Mouse (Mus musculus) v-Abl transformed pro-B cells (cell line): ENCODE measurements around the gene Appl1.
"Not testable (repeated sequence)": the region's sequence is repeated elsewhere in the genome, so short reads cannot be mapped to it uniquely, and the experiment has no call there.

Experiments
- in situ Hi-C, 2 experiments: fragments of 400-800 bp; cut with MboI; formaldehyde crosslinking; loops; one replicate each; pipeline ENCODE4 v1.15.1; 2025; ENCODE audit not compliant: unreplicated experiment in 2 of 2

Appl1 gene

DNA sequence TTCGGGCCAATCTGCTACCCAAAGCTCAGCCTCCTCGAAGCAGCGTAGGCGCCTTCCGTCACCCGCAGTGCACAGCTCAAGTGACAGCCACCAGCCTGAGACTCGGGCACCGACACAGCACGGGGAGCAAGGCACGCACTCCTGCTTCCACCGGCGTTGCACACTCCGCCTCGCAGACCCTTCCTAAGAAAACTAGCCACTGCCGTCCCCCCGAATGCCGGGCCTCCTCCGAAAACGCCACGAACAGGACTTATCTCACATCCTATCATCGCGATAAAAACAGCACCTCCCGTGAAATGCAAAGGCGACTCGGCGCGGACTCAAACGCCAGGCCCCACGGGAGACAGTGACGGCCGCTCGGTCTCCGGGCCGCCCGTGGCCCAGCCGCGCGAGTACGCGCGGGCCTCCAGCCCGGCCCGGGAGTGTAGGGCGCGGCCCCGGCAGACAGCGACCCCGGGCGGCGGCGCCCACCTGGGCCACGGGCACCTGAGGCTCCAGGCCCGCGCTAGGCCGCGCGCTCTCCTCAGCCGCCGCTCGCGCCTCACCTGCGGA, 1.1 kb downstream of the Appl1 start:
- in situ Hi-C loops, result no loop called here

DNA sequence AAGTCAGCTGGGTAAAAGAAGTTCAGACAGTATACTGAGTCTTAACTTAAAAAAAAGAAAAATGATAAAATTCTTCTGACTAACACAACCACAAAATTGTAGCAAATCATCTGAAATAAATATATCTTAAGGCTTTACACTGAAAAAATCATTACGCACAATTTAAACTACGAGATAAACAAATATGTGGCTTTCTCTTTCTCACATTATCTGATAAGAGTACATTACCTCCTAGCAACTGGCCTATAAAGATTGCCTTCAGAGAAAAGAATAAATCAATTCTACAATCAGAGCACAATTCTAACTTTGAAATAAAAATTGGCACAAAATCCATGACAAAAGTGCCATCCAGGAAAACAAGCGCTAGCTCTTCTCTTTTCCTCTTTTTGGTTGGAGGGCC, 1.9 kb downstream of the Appl1 start:
- in situ Hi-C loops, result no loop called here

DNA sequence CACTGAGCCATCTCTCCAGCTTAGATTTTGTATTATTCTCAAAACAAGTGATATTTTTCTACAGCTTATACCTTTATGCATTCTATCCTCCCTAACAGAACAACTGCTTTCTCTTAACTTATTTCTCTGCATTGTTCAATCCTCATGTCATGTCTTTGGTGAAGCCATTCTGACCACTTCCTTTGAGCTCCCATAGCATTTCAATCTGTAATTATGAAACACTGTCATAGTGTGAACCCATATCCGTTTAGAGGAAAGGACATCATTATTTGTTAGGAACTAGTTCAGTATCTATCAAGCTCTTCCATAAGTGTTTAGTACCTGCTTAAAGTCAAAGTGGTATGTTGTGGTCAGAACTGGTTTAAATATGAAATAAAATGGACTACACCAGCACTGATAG, 10.5 kb downstream of the Appl1 start:
- in situ Hi-C loops, result no loop called here

DNA sequence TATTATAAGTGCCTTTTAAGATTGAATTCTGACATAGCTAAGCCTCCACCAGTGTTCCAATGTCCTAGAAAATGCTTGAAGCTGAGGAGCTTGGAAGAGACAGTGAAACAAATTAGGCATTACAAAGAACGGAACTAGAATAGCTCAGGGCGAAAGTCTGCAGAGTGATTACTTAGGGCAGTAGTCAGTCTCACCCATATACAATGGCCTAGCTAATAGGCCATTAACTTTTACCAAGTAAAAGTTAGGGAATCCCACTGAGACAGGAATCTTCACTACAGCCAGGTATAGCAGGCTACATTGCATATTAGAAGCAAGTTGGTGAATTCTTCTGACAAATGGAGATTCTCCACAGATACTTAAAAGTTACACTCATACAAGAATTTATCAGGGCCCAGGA, 14.9 kb downstream of the Appl1 start:
- in situ Hi-C loops, result not testable (repeated sequence)

DNA sequence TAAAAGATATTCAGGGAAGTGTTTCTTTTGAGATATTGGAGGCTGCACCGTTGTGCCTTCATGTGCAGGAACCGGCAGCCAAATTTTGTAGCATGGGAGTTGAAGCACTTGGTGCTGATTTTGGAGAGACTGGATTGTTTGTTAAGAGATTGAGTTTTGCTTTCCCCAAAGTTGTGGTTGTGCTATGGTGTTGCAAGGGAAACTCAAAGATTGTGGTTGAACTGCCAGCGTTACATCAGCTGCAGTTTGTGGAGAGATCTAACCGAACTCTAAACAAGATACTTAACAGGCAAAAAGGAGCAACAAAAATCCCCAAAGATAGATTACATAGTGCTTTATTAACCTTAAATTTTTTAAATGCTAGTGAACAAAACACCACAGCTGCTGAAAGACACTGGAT, 35.5 kb downstream of the Appl1 start:
- in situ Hi-C loops, result no loop called here

DNA sequence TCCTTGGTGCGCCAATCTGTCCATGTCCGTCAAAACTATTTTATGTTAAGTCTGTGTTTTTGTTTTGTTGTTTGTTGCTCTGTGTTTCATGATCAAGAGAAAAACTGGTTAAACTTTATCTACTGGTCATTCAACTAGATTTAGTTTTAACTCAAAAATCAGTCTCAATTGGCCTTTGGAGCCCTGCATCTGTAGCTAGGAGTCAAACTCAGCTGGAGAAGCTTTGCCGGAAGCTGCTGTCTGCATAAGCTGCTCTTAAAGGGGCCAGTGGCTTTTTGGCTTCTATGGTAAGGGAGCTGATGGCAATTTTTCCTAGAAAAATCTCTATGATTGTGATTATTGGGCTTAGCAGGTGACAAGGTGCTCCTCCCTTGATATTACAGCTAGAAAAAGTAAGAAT, 36.1 kb downstream of the Appl1 start:
- in situ Hi-C loops, result no loop called here

DNA sequence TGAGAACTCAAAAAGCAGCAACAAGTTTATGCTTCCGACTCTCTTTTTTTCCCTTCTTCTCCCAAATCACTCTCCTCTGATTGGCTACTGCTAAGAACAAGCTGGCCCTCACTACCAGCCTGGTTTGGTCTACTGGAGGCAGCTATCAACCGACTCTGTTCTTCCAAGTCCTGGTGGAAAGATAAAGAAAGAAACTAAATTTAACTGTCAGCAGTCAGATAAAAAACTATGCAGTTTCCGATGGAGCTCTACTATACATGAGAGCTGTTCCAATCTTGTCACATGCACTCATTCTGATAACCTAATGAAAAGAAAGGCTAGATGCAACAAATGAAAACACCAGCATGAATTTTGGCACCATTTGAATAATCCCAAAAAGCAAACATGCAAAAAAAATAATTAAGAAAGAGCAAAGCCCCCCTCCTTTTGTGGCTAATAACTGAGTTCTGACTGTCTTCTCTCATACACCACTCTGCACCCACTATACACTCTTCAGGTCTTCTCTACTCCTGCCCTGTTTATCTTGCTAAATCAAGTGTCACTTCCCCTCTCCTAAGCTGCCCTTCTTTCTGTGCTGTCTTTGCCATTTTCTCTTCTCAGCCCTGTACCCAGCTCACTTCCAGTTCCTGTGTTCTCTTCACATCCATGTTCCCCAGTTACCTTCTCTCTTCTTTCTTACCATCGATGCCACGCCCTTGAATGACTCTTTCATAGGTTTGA, 47.2 kb downstream of the Appl1 start:
- in situ Hi-C loops, result no loop called here

DNA sequence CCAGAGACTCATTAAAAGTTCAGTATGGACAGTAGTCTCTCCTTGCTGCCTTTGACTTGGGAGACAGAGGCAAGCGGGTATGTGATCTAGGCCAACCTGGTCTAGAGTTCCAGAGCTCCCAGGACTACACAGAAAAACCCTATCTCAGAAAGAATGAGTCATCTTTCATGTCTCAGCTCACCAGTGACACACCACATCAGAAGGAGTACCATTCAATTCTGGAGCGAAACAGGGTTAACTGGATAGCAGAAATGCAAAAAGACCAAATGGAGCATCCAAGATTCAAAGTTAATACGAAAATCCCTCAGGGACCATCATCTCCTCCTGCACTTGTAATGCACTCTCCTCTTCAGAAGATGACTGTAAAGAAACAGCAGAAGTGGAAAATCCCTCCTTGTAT, 51.7 kb downstream of the Appl1 start:
- in situ Hi-C loops, result no loop called here

DNA sequence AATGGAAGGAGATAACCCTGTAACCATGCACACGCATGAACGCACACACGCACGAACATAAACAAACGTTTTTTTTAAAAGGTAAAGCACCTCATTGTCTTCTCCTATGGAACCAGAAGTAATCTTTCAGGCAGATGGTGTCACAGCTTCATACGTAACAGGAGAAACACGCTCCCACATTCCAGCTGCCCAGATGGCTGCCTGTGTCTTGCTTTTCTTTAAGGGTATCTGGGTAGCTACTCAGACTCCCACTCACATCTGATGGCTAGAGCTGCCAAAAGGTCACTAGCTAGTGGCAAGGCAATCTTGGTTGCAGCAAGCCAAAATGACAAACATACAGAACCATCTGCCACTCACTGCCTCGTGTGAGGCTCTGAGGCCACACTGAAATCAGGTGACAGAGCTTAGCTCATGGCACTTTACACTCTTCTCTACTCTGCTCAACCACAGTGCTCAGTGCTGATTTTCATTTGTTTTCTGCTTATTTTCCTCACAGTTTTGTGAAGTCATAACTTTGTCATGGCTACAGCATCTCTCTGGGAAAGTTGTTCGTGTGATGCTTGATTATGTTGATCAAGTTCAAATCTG, 57.3 kb downstream of the Appl1 start:
- in situ Hi-C loops, result no loop called here

DNA sequence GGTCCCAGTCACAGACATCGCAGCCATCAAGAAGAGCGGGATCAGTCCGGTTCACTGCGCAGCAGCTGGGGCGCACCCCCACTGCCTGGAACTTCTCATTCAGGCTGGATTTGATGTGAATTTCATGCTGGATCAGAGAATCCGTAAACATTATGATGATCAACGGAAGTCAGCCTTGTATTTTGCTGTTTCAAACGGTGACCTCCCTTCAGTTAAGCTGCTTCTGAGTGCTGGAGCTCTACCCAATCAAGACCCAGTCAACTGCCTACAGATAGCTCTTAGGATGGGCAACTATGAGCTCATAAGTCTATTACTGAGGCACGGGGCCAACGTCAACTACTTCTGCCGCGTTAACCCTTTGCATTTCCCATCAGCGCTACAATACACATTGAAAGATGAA, 59.2 kb downstream of the Appl1 start:
- in situ Hi-C loops, result no loop called here

DNA sequence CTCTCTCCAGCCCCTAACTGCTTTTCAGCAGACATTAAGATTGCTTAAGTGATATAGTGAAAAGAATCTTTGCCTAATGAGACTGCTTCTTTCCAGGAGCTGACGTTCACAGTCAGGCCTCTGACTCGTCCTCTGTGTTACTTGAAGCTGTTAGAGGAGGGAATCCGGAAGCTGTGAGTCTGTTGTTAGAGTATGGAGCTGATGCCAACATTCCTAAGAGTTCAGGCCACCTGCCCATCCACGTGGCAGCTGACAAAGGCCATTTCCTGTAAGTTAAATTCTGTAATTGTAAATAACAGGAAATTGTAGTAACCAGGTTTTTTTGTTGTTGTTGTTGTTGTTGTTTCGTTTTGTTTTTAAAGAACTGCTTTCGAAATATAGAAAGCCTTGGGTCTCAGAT, 59.8 kb downstream of the Appl1 start:
- in situ Hi-C loops, result no loop called here

DNA sequence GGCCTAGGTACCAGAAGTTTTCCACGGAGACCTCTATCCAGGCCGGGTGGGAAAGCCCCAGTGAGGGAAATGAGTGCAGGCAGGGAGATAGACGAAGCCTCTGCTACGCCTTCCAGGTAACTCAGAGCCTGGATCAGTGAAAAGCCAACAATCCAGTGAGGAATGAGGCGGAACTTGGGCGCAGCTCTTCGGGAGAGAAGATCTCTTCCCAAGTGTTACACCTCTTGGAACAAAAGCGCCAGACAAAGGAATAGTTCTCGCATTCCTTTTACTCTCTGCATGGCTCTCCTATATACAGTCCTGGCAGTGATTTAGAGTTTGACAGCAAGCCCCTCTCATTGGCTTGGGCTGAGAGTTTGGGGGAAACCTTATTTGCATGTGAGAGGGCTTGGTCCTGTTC, 60.6 kb downstream of the Appl1 start:
- in situ Hi-C loops, result not testable (repeated sequence)

DNA sequence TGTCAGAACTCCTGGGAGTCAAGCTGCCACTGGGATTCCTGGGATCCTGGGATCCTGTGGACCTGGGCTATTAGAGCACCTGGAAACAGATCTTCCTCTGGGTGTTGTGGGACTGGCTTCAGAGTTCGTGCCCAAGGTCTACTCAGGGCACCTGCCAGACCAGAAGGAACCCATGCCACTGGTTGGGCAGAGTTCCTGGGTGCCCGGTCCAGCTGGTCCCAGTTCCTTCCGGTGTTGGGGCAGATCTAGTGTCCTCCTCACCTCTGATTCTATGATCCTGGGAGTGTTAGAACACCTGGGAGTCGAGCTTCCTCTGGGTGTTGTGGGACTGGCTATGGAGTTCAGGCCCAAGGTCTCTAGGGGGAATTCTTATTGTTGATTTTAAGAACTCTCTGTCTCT, 63.6 kb downstream of the Appl1 start:
- in situ Hi-C loops, result no loop called here

DNA sequence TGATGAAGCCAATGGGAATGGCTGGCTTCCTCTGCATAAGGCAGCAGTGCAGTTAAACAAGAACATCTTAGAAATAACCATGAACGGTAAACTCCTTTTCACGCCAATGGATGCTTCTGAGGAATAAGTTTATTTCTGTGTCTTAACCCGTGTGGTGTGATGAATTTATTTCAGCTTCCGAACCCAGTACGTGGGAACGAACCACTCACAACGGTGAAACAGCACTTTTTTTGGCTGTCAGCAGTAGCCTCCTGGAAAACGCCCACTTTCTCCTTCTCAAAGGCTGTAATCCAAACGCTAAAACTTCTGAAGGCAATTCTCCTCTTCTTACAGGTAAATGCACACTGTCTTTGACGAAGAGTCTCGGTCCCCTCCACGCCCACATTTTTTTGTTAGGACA, 70.1 kb downstream of the Appl1 start:
- in situ Hi-C loops, result no loop called here

DNA sequence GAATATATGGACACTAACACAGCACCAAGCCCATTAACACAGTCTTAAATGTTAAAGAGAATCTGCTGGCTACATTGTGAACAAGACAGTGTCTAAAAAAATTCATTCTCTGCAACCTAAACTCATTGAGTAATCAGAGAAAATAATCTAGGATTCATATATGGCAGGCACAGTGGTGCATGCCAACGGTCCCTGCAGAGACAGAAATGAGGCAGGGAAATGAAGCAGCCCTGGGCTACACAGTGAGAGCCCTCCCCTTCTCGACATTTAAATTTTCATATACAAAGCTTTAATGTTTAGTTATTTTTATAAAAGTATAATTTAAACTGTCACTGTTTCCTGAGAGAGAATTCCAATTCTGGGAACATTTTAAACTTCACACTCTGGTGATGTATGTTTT, 71.5 kb downstream of the Appl1 start:
- in situ Hi-C loops, result loop anchor here in 1 of 2 experiments (5.0 kb wide), 1 partner anchor 43 kb away; no protein-coding TSS in a partner anchor

DNA sequence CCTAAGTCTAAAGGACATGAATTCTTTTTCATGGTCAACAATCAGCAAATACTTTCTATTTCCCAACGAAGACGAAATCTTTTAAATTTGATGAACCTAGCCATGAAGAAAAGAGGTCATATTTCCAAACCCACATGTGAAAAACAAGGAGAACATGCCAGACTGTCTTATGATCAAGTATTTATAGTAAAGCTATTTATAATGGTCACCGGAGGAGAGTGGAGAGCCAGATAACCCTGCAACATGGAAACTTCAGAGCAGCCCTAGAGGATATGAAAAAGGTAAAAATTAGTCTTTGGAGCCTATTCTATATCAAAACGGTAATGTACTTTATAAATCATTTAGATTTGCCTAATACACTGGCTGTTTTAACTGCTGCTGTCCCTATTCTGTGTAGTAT, 76.6 kb downstream of the Appl1 start, which contains the start of gene Asb14:
Gene Asb14, plus strand, starts transcription at position 166 of the 400 bp plus-strand sequence.
- in situ Hi-C loops, result no loop called here

DNA sequence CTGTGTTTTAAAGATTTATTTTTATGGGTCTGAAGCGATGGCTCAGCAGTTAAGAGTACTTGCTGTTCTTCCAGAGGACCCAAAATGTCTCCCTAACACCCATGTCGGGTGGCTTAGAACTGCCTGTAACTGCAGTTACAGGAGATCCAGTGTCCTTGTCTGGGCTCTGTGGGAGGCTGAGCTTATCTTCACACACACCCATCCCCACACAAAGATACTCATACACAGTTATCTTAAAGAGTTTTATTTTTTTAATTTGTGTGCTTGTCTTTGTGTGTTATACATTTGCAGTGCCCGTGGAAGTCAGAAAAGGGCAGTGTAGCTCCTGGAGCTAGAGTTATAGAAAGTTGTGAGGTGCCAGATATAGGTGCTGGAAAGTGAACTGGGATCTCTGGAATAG, 80.3 kb downstream of the Appl1 start:
- in situ Hi-C loops, result no loop called here

DNA sequence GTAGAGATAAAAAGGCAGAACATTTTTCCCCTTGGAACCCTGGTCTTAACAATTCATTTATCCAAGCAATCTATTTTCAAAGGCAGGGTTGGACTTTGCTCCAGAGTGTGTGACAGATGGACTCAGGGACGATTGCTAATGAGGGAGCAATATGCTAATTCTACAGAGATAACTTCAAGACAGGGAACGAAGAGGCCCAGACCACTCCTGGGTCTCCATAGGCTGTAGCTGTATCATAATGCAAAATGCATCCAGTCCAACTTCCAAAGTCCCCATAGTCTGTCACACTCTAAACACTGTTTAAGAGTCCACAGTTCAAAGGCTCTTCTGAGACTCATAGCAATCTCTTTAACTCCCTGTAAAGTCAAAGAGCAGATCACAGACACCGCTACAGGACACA, 83.8 kb downstream of the Appl1 start:
- in situ Hi-C loops, result no loop called here

DNA sequence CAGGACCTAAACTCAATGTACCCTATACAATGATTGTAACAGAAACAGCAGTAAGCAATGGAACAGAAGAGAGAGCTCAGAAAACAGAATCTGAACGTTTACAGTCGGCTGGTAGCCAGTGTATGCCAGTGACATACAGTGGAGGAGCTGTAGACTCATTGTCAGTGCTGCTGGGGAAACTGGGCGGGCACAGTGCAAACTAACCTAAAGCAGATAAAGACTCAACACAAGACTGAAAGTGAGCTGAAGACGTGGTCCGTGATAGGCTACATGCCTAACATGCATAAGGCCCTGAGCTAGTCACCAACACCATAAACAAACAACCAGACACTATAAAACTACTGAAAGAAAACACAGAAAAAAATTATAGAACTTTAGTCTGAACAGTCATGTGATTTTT, 89.3 kb downstream of the Appl1 start:
- in situ Hi-C loops, result no loop called here

DNA sequence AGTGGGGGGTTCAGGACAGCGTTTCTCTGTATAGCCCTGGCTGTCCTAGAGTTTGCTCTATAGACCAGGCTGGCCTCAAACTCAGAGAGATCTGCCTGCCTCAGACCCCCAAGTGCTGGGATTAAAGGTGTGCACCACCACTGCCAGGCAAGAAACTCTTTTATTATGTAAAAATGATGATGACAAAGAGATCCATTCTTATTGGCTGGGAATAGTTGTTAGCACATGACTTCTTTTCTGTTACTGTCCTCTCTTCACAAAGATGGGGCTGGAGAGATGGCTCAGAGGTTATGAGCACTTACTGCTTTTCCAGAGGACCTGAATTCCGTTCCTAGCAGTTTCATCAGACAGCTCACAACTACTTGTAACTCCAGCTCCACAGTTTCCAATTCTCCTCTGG, 91.1 kb downstream of the Appl1 start:
- in situ Hi-C loops, result no loop called here

DNA sequence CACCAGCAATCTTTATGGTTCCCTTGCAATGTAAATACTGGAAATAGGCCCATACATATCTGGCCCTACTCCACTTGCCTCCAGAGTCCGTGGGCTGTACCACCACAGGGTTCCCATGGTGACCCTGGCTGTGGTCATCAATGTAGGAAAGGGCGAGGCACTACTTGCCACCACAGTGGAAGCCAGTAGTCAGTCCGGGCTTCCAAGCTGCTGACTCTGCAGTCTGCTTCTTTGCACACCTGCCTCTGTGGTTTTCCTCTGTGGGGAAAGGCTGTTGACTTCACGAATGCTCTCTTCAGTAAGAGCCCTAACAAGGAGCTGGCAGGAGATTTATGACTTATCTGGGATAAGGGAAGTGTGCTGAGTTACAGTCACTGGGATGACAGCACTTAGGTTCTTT, 92.3 kb downstream of the Appl1 start:
- in situ Hi-C loops, result no loop called here
